Mouse (Mus musculus) forebrain, embryonic 15.5 days (tissue): ENCODE results near the gene Cramp1l. TPM values are rescaled to one million over a fixed set of nuclear protein-coding genes. Genes with fewer than 3 reads are reported as not detected.

ENCODE experiments used
- ATAC-seq: fragments of 200-750 bp; cut with Nextera tagmentation; replicated peaks from 2 replicates; pipeline ENCODE4 v1.8.0; 2017; ENCODE audit warnings: mild to moderate bottlenecking, moderate TSS enrichment, moderate library complexity
- H3K27ac ChIP-seq: fragments of 300-500 bp; sonication (generic); replicated peaks from 2 replicates; pipeline ENCODE4 v1.5.1; 2015; ENCODE audit warnings: mild to moderate bottlenecking, inconsistent platforms
- H3K27me3 ChIP-seq: fragments of 300-500 bp; sonication (generic); 2 replicates; pipeline ENCODE4 v1.6.1; 2015; ENCODE audit warnings: inconsistent platforms
- H3K36me3 ChIP-seq: fragments of 300-500 bp; sonication (generic); 2 replicates; pipeline ENCODE4 v1.6.1; 2015; ENCODE audit warnings: mild to moderate bottlenecking, inconsistent platforms
- H3K4me1 ChIP-seq: fragments of 300-500 bp; sonication (generic); 2 replicates; pipeline ENCODE4 v1.6.1; 2015; ENCODE audit warnings: inconsistent platforms
- H3K4me2 ChIP-seq: fragments of 300-500 bp; sonication (generic); replicated peaks from 2 replicates; pipeline ENCODE4 v1.6.1; 2015; ENCODE audit warnings: mild to moderate bottlenecking, inconsistent platforms
- H3K4me3 ChIP-seq: fragments of 300-500 bp; sonication (generic); 2 replicates; pipeline ENCODE4 v1.5.1; 2015; ENCODE audit warnings: mild to moderate bottlenecking, inconsistent platforms
- H3K9ac ChIP-seq: fragments of 300-500 bp; sonication (generic); replicated peaks from 2 replicates; pipeline ENCODE4 v1.6.1; 2015; ENCODE audit warnings: mild to moderate bottlenecking, inconsistent platforms
- H3K9me3 ChIP-seq: fragments of 300-500 bp; sonication (generic); 2 replicates; pipeline ENCODE4 v1.6.1; 2016; ENCODE audit warnings: inconsistent platforms
- polyA plus RNA-seq: library from polyadenylated mRNA; unstranded; fragments of >200 nt; fragmentation: Nextera tagmentation; extraction: Ambion mirVana; gene quantifications from 2 replicates; pipeline ENCODE4 v1.2.1, GENCODE M21; 2015

The Cramp1l gene
- polyA plus RNA-seq, 1 experiment from 2014 or later: 7.6 TPM

DNA sequence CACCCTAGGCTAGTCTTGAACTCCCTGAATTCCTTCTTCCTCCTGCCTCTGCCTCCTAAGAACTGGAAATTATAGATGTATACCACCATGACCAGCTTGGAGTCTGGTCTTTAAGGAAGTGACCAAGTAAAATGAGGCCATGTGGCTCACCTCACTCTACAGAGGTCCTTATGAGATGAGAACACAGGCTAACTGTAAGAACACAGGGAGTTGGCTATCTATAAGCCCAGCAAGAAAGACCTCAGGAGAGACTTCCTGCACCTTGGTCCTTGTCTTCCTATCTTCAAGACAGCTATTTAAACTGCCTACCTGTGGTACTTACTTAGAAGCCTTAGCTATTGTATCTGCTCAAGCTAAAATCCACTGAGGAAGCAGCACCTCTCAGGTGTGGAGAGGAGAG is 101.6 kb downstream of the Cramp1l start:
- no peak overlapping the region for H3K27ac ChIP-seq
- H3K9ac ChIP-seq: no peak overlapping the region
- no peak for ATAC-seq
- peaks cover 95% of the 10 kb centered on the region for H3K36me3 ChIP-seq
- H3K4me1 ChIP-seq: no peaks in the 10 kb centered on the region
- H3K27me3 ChIP-seq: no peaks in the 10 kb centered on the region
- no peak overlapping the region for H3K4me2 ChIP-seq
- H3K4me3 ChIP-seq: no peak overlapping the region
- H3K9me3 ChIP-seq: no peaks in the 10 kb centered on the region

Other genes with a start within 250 kb of the Cramp1l start
- not detected in 2 replicates for gene Meiob, start 211.5 kb downstream of the Cramp1l start, polyA plus RNA-seq
- gene Hagh, start 175.6 kb downstream of the Cramp1l start, polyA plus RNA-seq: 45.1 and 45.7 TPM in 2 replicates
- 16.0 and 16.8 TPM in 2 replicates for gene Fahd1, start 165.4 kb downstream of the Cramp1l start, polyA plus RNA-seq
- 0.11 TPM in 1 of 2 replicates, not detected in the other for gene Igfals, start 149.8 kb downstream of the Cramp1l start, polyA plus RNA-seq
- gene Nubp2, start 129.4 kb downstream of the Cramp1l start, polyA plus RNA-seq: 73.2 and 74.2 TPM in 2 replicates
- gene Spsb3, start 129.1 kb downstream of the Cramp1l start, polyA plus RNA-seq: 81.5 and 82.5 TPM in 2 replicates
- gene Eme2, start 120.7 kb downstream of the Cramp1l start, polyA plus RNA-seq: 32.8 and 34.6 TPM in 2 replicates
- gene Mrps34, start 120.7 kb downstream of the Cramp1l start, polyA plus RNA-seq: 77.6 and 82.2 TPM in 2 replicates
- gene Nme3, start 119.3 kb downstream of the Cramp1l start, polyA plus RNA-seq: 69.6 and 72.6 TPM in 2 replicates
- 89.4 and 90.6 TPM in 2 replicates for gene Mapk8ip3, start 78.8 kb downstream of the Cramp1l start, polyA plus RNA-seq
- gene Jpt2, start 55.1 kb downstream of the Cramp1l start, polyA plus RNA-seq: 101 and 114 TPM in 2 replicates
- gene Ift140, start 297 bp upstream of the Cramp1l start, polyA plus RNA-seq: 24.0 and 25.4 TPM in 2 replicates
- gene Tmem204, start 67.8 kb upstream of the Cramp1l start, polyA plus RNA-seq: 10.5 and 11.5 TPM in 2 replicates
- 54.6 and 57.2 TPM in 2 replicates for gene Telo2, start 100.2 kb upstream of the Cramp1l start, polyA plus RNA-seq
- gene Ptx4, start 105.0 kb upstream of the Cramp1l start, polyA plus RNA-seq: not detected in 2 replicates
- 28.8 and 30.4 TPM in 2 replicates for gene Clcn7, start 117.6 kb upstream of the Cramp1l start, polyA plus RNA-seq
- not detected in 2 replicates for gene Ccdc154, start 146.7 kb upstream of the Cramp1l start, polyA plus RNA-seq
- gene Gm38655, start 159.7 kb upstream of the Cramp1l start, polyA plus RNA-seq: not detected in 2 replicates
- gene BC003965, start 168.8 kb upstream of the Cramp1l start, polyA plus RNA-seq: 35.7 and 37.8 TPM in 2 replicates
- 10.6 and 14.2 TPM in 2 replicates for gene Unkl, start 172.6 kb upstream of the Cramp1l start, polyA plus RNA-seq
- gene Gnptg, start 224.3 kb upstream of the Cramp1l start, polyA plus RNA-seq: 85.5 and 85.7 TPM in 2 replicates
- gene Tsr3, start 224.4 kb upstream of the Cramp1l start, polyA plus RNA-seq: 66.2 and 69.2 TPM in 2 replicates
- gene Baiap3, start 240.6 kb upstream of the Cramp1l start, polyA plus RNA-seq: 7.2 and 10.1 TPM in 2 replicates